Mouse (Mus musculus): ENCODE measurements around the gene Ppdpf. TPM values are rescaled to one million over a fixed set of nuclear protein-coding genes. Genes with fewer than 3 reads are reported as not detected.

Gene Ppdpf
- 118 TPM for polyA plus RNA-seq (2015; fragmentation: Illumina TruSeq; extraction: RNeasy Lipid Tissue Mini Kit (QIAGEN cat#74804); ENCODE audit: low read depth, low replicate concordance)

DNA sequence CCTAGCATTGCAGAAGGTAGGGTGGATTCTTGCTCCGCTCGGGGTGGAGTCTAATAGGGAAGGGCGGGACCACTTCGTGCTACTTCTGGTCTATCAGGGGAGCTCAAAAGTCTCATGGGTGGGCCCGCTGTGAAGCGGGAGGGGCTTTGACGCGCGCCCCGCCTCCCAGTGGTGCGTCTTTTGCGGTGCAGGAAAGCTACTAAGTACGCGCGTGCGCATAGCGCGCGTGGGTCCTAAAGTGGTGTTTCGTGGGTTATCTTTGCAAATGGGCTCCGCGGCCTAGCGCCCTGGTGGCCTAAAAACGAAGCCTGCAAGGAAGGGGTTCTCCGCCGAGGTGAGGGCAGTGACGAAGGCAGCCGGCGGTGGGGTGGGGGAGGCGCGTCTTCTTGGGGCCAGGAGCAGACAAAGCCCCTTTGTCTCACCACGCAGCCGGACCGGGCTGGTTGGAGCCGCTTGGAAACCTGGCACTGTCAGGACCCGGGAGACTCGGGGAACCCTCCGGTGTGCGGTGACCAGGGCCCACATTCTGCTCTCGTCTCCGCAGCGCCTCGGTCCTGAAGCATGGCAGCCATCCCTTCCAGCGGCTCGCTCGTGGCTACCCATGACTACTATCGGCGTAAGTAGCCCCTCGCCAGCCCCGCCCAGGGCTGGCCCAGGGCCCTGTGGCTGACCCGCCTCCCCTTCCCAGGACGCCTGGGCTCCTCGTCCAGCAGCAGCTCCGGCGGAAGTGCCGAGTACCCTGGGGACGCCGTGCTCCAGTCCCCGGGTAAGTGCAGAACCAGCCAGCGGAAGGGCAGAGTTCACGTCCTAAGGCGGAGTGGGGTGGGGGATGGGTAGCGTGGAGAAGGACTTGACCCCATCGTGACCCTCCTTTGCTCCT is at the start of gene Ppdpf:
Gene Ppdpf (plus strand): TSS at position 127 of the 880 bp plus-strand sequence.

GRCm38 (mm10) chr2:181156248-181157121 is 30.6 kb upstream of the Ppdpf start, which contains the start of gene Eef1a2:
Gene Eef1a2 (minus strand): TSS chr2:181157014.

DNA sequence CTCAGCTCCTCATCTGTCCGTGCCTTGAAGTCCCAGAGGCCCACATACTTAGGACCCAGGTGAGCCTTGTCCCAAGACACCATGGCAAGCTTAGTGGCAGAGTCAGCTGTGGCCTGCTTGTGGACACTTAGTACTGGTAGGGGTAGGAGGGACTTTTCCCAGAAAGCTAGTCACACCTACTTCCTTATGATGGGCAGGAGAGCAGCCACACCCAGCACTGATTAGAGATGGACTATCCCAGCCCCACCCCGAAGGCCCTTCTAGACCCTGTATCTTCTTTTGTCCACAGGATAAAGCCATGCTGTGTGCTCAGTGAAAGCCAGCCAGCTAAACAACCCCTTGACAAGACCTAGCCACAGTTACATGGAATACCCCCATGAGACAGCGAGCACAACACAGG is 15.4 kb downstream of the Ppdpf start, which contains the start of gene Ptk6:
Gene Ptk6 (minus strand): TSS at position 368 of the 400 bp plus-strand sequence.

DNA sequence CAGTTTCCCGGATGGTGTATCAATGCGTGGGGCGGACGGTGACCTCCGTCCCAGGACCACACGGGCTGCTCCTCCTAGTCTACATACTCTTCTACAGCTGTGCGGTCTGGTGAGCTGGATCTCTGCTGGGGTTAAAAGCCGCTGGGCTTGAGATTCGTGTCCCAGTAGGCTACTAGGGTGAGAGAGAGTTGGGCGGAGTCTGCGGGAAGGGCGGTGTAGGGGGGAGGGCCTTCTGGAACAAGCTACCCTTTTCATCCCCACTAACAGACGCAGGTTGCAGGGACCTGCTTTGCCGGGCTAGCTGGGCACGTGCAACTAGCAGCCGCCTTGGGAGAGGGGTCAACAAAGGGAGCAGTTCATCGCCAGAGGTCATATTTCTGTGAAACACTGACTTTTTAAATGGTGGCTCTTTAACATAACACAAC is 26.0 kb downstream of the Ppdpf start, which contains the start of gene Srms:
Gene Srms (minus strand): TSS at position 165 of the 425 bp plus-strand sequence.

DNA sequence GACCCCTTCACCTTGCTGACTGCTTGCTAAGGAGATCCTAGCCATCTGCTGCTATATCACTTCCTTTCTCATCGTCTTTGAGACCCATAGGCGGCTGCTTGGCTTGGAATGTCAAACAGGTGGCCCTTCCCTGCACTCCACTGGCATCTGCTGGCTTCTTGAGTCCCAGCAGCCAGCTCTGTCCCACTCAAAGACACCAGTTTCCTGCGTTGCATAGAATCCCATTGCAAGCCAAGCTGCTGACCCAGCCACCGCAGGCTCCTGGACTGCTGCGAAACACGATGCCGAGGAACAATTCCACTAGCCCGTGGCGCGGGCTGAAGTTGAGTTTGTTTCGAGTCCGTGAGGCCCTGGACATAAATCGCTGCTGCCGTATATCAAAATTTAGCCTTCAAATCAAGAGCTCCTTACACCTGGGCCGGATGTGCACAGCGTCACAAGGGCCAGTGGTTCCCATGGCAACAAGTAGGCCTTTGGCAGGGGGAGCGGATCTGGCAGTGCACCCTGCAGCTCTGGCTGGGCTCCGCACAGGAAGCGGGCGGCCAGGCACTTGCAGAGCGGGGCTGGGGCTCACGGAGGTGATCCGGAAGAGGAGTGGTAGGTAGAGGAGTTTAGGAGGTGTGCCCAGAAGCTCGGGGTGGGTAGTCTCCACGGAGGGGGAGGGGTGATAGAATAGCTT is 32.6 kb downstream of the Ppdpf start, which contains the start of gene Fndc11:
Gene Fndc11 (plus strand): TSS at position 476 of the 679 bp plus-strand sequence.

Other genes with a start within 250 kb of the Ppdpf start
- gene Nkain4, start 232.5 kb upstream of the Ppdpf start, polyA plus RNA-seq (2015; fragmentation: Illumina TruSeq; extraction: RNeasy Lipid Tissue Mini Kit (QIAGEN cat#74804); ENCODE audit: low read depth, low replicate concordance) = 94.2 TPM
- 115 TPM for gene Arfgap1, start 220.0 kb upstream of the Ppdpf start, polyA plus RNA-seq (2015; fragmentation: Illumina TruSeq; extraction: RNeasy Lipid Tissue Mini Kit (QIAGEN cat#74804); ENCODE audit: low read depth, low replicate concordance)
- 1.4 TPM for gene Col20a1, start 200.7 kb upstream of the Ppdpf start, polyA plus RNA-seq (2015; fragmentation: Illumina TruSeq; extraction: RNeasy Lipid Tissue Mini Kit (QIAGEN cat#74804); ENCODE audit: low read depth, low replicate concordance)
- gene Chrna4, start 143.7 kb upstream of the Ppdpf start, polyA plus RNA-seq (2015; fragmentation: Illumina TruSeq; extraction: RNeasy Lipid Tissue Mini Kit (QIAGEN cat#74804); ENCODE audit: low read depth, low replicate concordance) = 25.3 TPM
- 159 TPM for gene Kcnq2, start 51.9 kb upstream of the Ppdpf start, polyA plus RNA-seq (2015; fragmentation: Illumina TruSeq; extraction: RNeasy Lipid Tissue Mini Kit (QIAGEN cat#74804); ENCODE audit: low read depth, low replicate concordance)
- gene Eef1a2, start 30.2 kb upstream of the Ppdpf start, polyA plus RNA-seq (2015; fragmentation: Illumina TruSeq; extraction: RNeasy Lipid Tissue Mini Kit (QIAGEN cat#74804); ENCODE audit: low read depth, low replicate concordance) = 910 TPM
- gene Ptk6, start 15.5 kb downstream of the Ppdpf start, polyA plus RNA-seq (2015; fragmentation: Illumina TruSeq; extraction: RNeasy Lipid Tissue Mini Kit (QIAGEN cat#74804); ENCODE audit: low read depth, low replicate concordance) = not detected
- gene Srms, start 25.9 kb downstream of the Ppdpf start, polyA plus RNA-seq (2015; fragmentation: Illumina TruSeq; extraction: RNeasy Lipid Tissue Mini Kit (QIAGEN cat#74804); ENCODE audit: low read depth, low replicate concordance) = 0.28 TPM
- not detected for gene Fndc11, start 32.8 kb downstream of the Ppdpf start, polyA plus RNA-seq (2015; fragmentation: Illumina TruSeq; extraction: RNeasy Lipid Tissue Mini Kit (QIAGEN cat#74804); ENCODE audit: low read depth, low replicate concordance)
- 1.9 TPM for gene Helz2, start 54.8 kb downstream of the Ppdpf start, polyA plus RNA-seq (2015; fragmentation: Illumina TruSeq; extraction: RNeasy Lipid Tissue Mini Kit (QIAGEN cat#74804); ENCODE audit: low read depth, low replicate concordance)
- 19.4 TPM for gene Gmeb2, start 100.8 kb downstream of the Ppdpf start, polyA plus RNA-seq (2015; fragmentation: Illumina TruSeq; extraction: RNeasy Lipid Tissue Mini Kit (QIAGEN cat#74804); ENCODE audit: low read depth, low replicate concordance)
- gene Stmn3, start 127.3 kb downstream of the Ppdpf start, polyA plus RNA-seq (2015; fragmentation: Illumina TruSeq; extraction: RNeasy Lipid Tissue Mini Kit (QIAGEN cat#74804); ENCODE audit: low read depth, low replicate concordance) = 1,118 TPM
- 26.0 TPM for gene Rtel1, start 132.5 kb downstream of the Ppdpf start, polyA plus RNA-seq (2015; fragmentation: Illumina TruSeq; extraction: RNeasy Lipid Tissue Mini Kit (QIAGEN cat#74804); ENCODE audit: low read depth, low replicate concordance)
- gene Zgpat, start 177.7 kb downstream of the Ppdpf start, polyA plus RNA-seq (2015; fragmentation: Illumina TruSeq; extraction: RNeasy Lipid Tissue Mini Kit (QIAGEN cat#74804); ENCODE audit: low read depth, low replicate concordance) = 52.2 TPM
- 65.1 TPM for gene Arfrp1, start 178.2 kb downstream of the Ppdpf start, polyA plus RNA-seq (2015; fragmentation: Illumina TruSeq; extraction: RNeasy Lipid Tissue Mini Kit (QIAGEN cat#74804); ENCODE audit: low read depth, low replicate concordance)
- gene Lime1, start 192.8 kb downstream of the Ppdpf start, polyA plus RNA-seq (2015; fragmentation: Illumina TruSeq; extraction: RNeasy Lipid Tissue Mini Kit (QIAGEN cat#74804); ENCODE audit: low read depth, low replicate concordance) = 31.4 TPM

Data from brain, adult 10 weeks (tissue).